Mouse (Mus musculus): ENCODE results near the gene Clk1. TPM values are rescaled to one million over a fixed set of nuclear protein-coding genes. Genes with fewer than 3 reads are reported as not detected.

The Clk1 gene
- 107 and 111 TPM in 2 replicates for polyA plus RNA-seq (2015; fragmentation: Nextera tagmentation; extraction: Ambion mirVana)

GRCm38 (mm10) chr1:58423371-58424248 lies at the start of gene Clk1:
Clk1 (minus strand) TSS chr1:58424066.
- peak within 1 kb of the TSS; percentile 62 for H3K4me2 ChIP-seq (replicated peaks; ENCODE audit: low read depth)
- no peaks in the 10 kb centered on the region for H3K9me3 ChIP-seq (ENCODE audit: control insufficient read depth, low read length)
- under 1% methylated on average over 74 of the region's 79 CpGs for WGBS
- DNase-seq (ENCODE audit: low spot score), result peak; percentile 95
- peak; percentile 88 for ATAC-seq (ENCODE audit: low FRiP score, low TSS enrichment)
- H3K9ac ChIP-seq (ENCODE audit: low read length), result peak within 1 kb of the TSS; percentile 100
- H3K27me3 ChIP-seq (ENCODE audit: control insufficient read depth, insufficient read depth, low read length), result no peaks in the 10 kb centered on the region
- TF ChIP-seq EP300 (optimal IDR thresholded peaks at IDR 0.05) (no peak), CTCF (IDR thresholded peaks at IDR 0.05; ENCODE audit: low read depth) (no peak)
- peak within 1 kb of the TSS; percentile 100 for H3K4me3 ChIP-seq (ENCODE audit: low read depth, low read length)
- no peaks in the 10 kb centered on the region for H3K4me1 ChIP-seq (replicated peaks; ENCODE audit: control insufficient read depth, insufficient read depth)
- H3K36me3 ChIP-seq (ENCODE audit: control insufficient read depth, insufficient read depth, low read length), result peaks cover 5% of the 10 kb centered on the region; the same call in 1 of the 2 replicates
- H3K27ac ChIP-seq (replicated peaks), result peak within 1 kb of the TSS; percentile 100

DNA sequence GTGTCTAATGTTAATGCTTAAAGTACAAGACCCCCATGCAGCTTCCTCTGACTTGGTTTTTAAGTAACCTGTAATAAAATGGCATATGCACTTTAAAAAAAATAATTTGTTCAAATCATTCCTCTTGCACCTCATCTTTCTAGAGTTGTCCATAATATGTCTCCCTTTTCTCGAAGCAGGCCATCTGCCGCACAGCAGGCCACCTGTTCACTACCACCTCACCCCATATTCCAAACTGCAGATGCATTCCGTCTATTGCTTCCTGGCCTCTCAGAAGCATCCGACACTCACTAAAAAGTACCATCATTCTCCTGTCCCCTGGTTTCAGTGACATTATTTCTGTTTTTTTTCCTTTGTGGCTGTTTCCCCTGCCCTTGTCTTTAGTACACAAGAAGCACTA lies 41.7 kb upstream of the Clk1 start:
- Histone ChIP-seq H3K27me3 (ENCODE audit: control insufficient read depth, insufficient read depth, low read length) (no peaks in the 10 kb centered on the region), H3K9ac (ENCODE audit: low read length) (no peak overlapping the region), H3K36me3 (ENCODE audit: control insufficient read depth, insufficient read depth, low read length) (peaks cover 21% of the 10 kb centered on the region), H3K4me2 (replicated peaks; ENCODE audit: low read depth) (no peak overlapping the region), H3K27ac (replicated peaks) (no peak overlapping the region), H3K4me3 (ENCODE audit: low read depth, low read length) (no peak overlapping the region), H3K9me3 (ENCODE audit: control insufficient read depth, low read length) (no peaks in the 10 kb centered on the region), H3K4me1 (replicated peaks; ENCODE audit: control insufficient read depth, insufficient read depth) (no peaks in the 10 kb centered on the region)
- DNase-seq (ENCODE audit: low spot score), result no peak
- 91% methylated on average over 4 of the region's 4 CpGs for WGBS
- TF ChIP-seq CTCF (IDR thresholded peaks at IDR 0.05; ENCODE audit: low read depth) (no peak), EP300 (optimal IDR thresholded peaks at IDR 0.05) (no peak)
- no peak for ATAC-seq (ENCODE audit: low FRiP score, low TSS enrichment)

- Histone ChIP-seq H3K4me2 (replicated peaks; ENCODE audit: low read depth) (no peak overlapping the region), H3K9ac (ENCODE audit: low read length) (no peak overlapping the region), H3K4me3 (ENCODE audit: low read depth, low read length) (no peak overlapping the region), H3K36me3 (ENCODE audit: control insufficient read depth, insufficient read depth, low read length) (peaks cover 22% of the 10 kb centered on the region), H3K27me3 (ENCODE audit: control insufficient read depth, insufficient read depth, low read length) (no peaks in the 10 kb centered on the region), H3K9me3 (ENCODE audit: control insufficient read depth, low read length) (no peaks in the 10 kb centered on the region), H3K27ac (replicated peaks) (no peak overlapping the region), H3K4me1 (replicated peaks; ENCODE audit: control insufficient read depth, insufficient read depth) (no peaks in the 10 kb centered on the region)
- TF ChIP-seq CTCF (IDR thresholded peaks at IDR 0.05; ENCODE audit: low read depth) (no peak), EP300 (optimal IDR thresholded peaks at IDR 0.05) (no peak)
- WGBS, result 86% methylated on average over 4 of the region's 4 CpGs
- ATAC-seq (ENCODE audit: low FRiP score, low TSS enrichment), result no peak
- DNase-seq (ENCODE audit: low spot score), result no peak
Measured at GRCm38 (mm10) chr1:58465042-58465441, 41.2 kb upstream of the Clk1 start.

DNA sequence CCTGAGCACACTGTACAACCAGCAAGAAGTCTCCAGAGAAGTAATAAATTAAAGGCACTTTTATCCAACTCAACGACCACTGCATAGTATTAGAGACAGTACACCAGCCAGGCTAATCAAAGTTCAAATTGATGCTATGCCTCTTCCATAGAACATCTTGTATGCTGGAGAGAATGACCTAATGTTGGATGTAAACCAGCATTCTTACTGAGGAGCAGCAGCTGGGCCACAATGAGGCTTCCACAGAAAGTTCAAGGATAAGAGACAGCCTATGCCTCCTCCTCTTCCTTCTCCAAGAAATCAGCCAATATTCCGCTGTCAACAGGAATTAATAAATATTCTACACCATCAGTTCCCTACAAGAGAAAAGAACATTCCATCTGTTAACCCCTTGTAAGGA lies 40.1 kb upstream of the Clk1 start:
- no peaks in the 10 kb centered on the region for H3K27me3 ChIP-seq (ENCODE audit: control insufficient read depth, insufficient read depth, low read length)
- no peak overlapping the region for H3K9ac ChIP-seq (ENCODE audit: low read length)
- H3K4me1 ChIP-seq (replicated peaks; ENCODE audit: control insufficient read depth, insufficient read depth), result no peaks in the 10 kb centered on the region
- no peak overlapping the region for H3K4me2 ChIP-seq (replicated peaks; ENCODE audit: low read depth)
- DNase-seq (ENCODE audit: low spot score) (no peak), ATAC-seq (ENCODE audit: low FRiP score, low TSS enrichment) (peak; percentile 70; the same call in 1 of the 2 replicates)
- no peak overlapping the region for H3K27ac ChIP-seq (replicated peaks)
- WGBS, result 51% methylated on average over 2 of the region's 2 CpGs
- H3K4me3 ChIP-seq (ENCODE audit: low read depth, low read length), result no peak overlapping the region
- TF ChIP-seq CTCF (IDR thresholded peaks at IDR 0.05; ENCODE audit: low read depth), result no peak
- TF ChIP-seq EP300 (optimal IDR thresholded peaks at IDR 0.05), result no peak
- H3K36me3 ChIP-seq (ENCODE audit: control insufficient read depth, insufficient read depth, low read length), result peaks cover 19% of the 10 kb centered on the region
- H3K9me3 ChIP-seq (ENCODE audit: control insufficient read depth, low read length), result no peaks in the 10 kb centered on the region

DNA sequence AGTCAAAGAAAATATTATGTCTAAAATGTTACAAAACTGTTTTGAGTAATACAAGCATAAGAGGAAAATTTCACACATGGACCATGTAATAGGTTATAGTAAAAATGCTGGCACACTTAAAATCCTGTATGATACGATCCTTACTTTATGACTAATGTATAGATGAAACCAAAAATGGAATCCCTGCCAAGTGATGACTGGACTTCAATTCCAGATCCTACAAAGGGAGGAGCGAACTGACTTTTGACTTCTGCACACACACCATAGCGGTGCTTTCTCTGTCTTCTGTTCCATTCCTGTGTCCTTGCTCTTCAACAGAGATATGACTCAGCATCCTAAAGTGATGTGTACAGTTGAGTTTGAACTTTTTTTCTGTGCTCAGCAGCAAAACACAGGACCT lies 36.7 kb upstream of the Clk1 start:
- ATAC-seq (ENCODE audit: low FRiP score, low TSS enrichment) (no peak), DNase-seq (ENCODE audit: low spot score) (no peak)
- no peak overlapping the region for H3K4me2 ChIP-seq (replicated peaks; ENCODE audit: low read depth)
- WGBS, result 80% methylated on average over 3 of the region's 3 CpGs
- TF ChIP-seq EP300 (optimal IDR thresholded peaks at IDR 0.05) (no peak), CTCF (IDR thresholded peaks at IDR 0.05; ENCODE audit: low read depth) (no peak)
- H3K9ac ChIP-seq (ENCODE audit: low read length), result no peak overlapping the region
- no peak overlapping the region for H3K4me3 ChIP-seq (ENCODE audit: low read depth, low read length)
- H3K36me3 ChIP-seq (ENCODE audit: control insufficient read depth, insufficient read depth, low read length), result peaks cover 19% of the 10 kb centered on the region
- no peaks in the 10 kb centered on the region for H3K4me1 ChIP-seq (replicated peaks; ENCODE audit: control insufficient read depth, insufficient read depth)
- H3K27me3 ChIP-seq (ENCODE audit: control insufficient read depth, insufficient read depth, low read length), result no peaks in the 10 kb centered on the region
- no peak overlapping the region for H3K27ac ChIP-seq (replicated peaks)
- H3K9me3 ChIP-seq (ENCODE audit: control insufficient read depth, low read length), result no peaks in the 10 kb centered on the region

- H3K9me3 ChIP-seq (ENCODE audit: control insufficient read depth, low read length), result no peaks in the 10 kb centered on the region
- ATAC-seq (ENCODE audit: low FRiP score, low TSS enrichment), result no peak
- no peak for DNase-seq (ENCODE audit: low spot score)
- no peak overlapping the region for H3K9ac ChIP-seq (ENCODE audit: low read length)
- H3K4me2 ChIP-seq (replicated peaks; ENCODE audit: low read depth), result no peak overlapping the region
- 0 out of 2 replicates have a peak, but pooled peaks cover 11% of the 10 kb centered on the region for H3K36me3 ChIP-seq (ENCODE audit: control insufficient read depth, insufficient read depth, low read length)
- WGBS, result 57% methylated on average over 2 of the region's 2 CpGs
- no peaks in the 10 kb centered on the region for H3K27me3 ChIP-seq (ENCODE audit: control insufficient read depth, insufficient read depth, low read length)
- H3K4me1 ChIP-seq (replicated peaks; ENCODE audit: control insufficient read depth, insufficient read depth), result no peaks in the 10 kb centered on the region
- TF ChIP-seq CTCF (IDR thresholded peaks at IDR 0.05; ENCODE audit: low read depth), result no peak
- no peak for TF ChIP-seq EP300 (optimal IDR thresholded peaks at IDR 0.05)
- no peak overlapping the region for H3K4me3 ChIP-seq (ENCODE audit: low read depth, low read length)
- H3K27ac ChIP-seq (replicated peaks), result no peak overlapping the region
Measured at GRCm38 (mm10) chr1:58458867-58459266, 35.0 kb upstream of the Clk1 start.
